In the genomic region with DNA sequence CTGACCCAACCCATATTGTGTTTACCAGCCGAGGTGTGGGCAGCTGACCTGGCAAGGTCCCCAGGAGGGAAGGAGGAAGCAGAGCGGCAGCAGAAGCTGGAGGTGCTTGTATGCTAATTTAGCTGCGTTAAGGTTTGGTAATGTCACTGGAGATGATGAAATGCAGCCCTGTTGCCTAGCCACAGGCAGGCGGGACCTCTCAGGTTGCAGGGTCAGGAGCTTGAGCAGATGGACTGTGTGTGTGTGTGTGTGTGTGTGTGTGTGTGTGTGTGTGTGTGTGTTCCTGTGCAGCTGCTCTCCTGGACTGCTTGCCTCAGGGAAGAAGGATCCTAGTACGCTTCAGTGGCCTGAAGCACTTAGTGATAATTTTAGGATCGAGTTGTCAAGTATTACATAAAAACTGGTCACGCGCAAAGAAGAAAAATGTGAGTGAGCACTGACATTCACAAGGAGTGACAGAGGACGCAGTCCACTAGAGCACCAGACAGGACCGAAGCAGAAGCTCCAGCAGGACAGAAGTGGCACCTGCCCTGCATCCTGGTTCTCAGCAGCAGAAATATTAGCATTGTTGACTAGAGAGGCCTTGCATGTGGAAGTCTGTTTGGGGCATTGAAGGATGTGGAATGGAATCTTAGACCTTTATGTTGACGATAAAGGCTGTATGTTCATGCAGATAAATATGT, we compare ENCODE assay signal across 7 mouse cellular contexts. TPM values are rescaled to one million over a fixed set of nuclear protein-coding genes. Genes with fewer than 3 reads are reported as not detected.
DNase-seq lines count a peak whose midpoint lies in the region; ATAC-seq and TF ChIP-seq lines count a peak whose summit lies in the region.

No protein-coding gene starts in this region.

- no peak for TF ChIP-seq EP300 in CH12.LX (IDR thresholded peaks at IDR 0.05; ENCODE audit: low read length)

- no peak overlapping the region for H3K4me2 ChIP-seq in CH12.LX (ENCODE audit: insufficient read depth, low read depth, poor library complexity, severe bottlenecking)
- H3K4me2 ChIP-seq in embryonic facial prominence, embryonic 14.5 days (ENCODE audit: low read depth, low read length): no peak overlapping the region
- H3K4me2 ChIP-seq in hindbrain, postnatal 0 days (ENCODE audit: low read depth, low read length): no peak overlapping the region
- no peak overlapping the region for H3K4me2 ChIP-seq in liver, embryonic 16.5 days (ENCODE audit: low read depth, low read length)
- H3K4me2 ChIP-seq in neural tube, embryonic 13.5 days: no peak overlapping the region

- H3K79me2 ChIP-seq in CH12.LX (replicated peaks; ENCODE audit: control insufficient read depth, extremely low read depth, insufficient read depth, poor library complexity, severe bottlenecking): no peaks in the 10 kb centered on the region

- in situ Hi-C loops in CH12.LX (cut with MboI; ENCODE audit: low pct_ligation_motif_present, low pct_unique_long_range_greater_than_20kb, low sequenced_read_pairs): no loop called here
- in situ Hi-C loops in Patski (cut with MboI; ENCODE audit: low pct_unique_long_range_greater_than_20kb): no loop called here

- H3K36me3 ChIP-seq in CH12.LX (replicated peaks in 1 of 2; ENCODE audit: control insufficient read depth in 1 of 2, insufficient read depth in 1 of 2, low read length in 1 of 2): no peaks in the 10 kb centered on the region
- H3K36me3 ChIP-seq in embryonic facial prominence, embryonic 14.5 days (ENCODE audit: control insufficient read depth, insufficient read depth, low read length): no peaks in the 10 kb centered on the region
- H3K36me3 ChIP-seq in hindbrain, postnatal 0 days (ENCODE audit: insufficient read depth, low read length): no peaks in the 10 kb centered on the region
- H3K36me3 ChIP-seq in liver, embryonic 16.5 days (ENCODE audit: control insufficient read depth, insufficient read depth): no peaks in the 10 kb centered on the region
- H3K36me3 ChIP-seq in neural tube, embryonic 13.5 days: no peaks in the 10 kb centered on the region

- no peak overlapping the region for H3K4me3 ChIP-seq in CH12.LX (replicated peaks in 1 of 3; ENCODE audit: low read depth in 2 of 3, low read length in 2 of 3, poor library complexity in 1 of 3)
- no peak overlapping the region for H3K4me3 ChIP-seq in embryonic facial prominence, embryonic 14.5 days (ENCODE audit: low read depth, low read length)
- H3K4me3 ChIP-seq in hindbrain, postnatal 0 days (ENCODE audit: low read length): no peak overlapping the region
- no peak overlapping the region for H3K4me3 ChIP-seq in liver, embryonic 16.5 days (ENCODE audit: low read depth, low read length)
- no peak overlapping the region for H3K4me3 ChIP-seq in neural tube, embryonic 13.5 days

- CTCF ChIA-PET in Patski (lab: Charles Lee): interaction anchor here (1.1 to 1.6 kb wide), 2 partner anchors 34 to 54 kb away, joined by 4 read pairs; no protein-coding TSS in a partner anchor

- WGBS in embryonic facial prominence, embryonic 14.5 days: 26% methylated on average over 11 of the region's 11 CpGs
- 35% methylated on average over 11 of the region's 11 CpGs for WGBS in hindbrain, postnatal 0 days
- WGBS in liver, embryonic 16.5 days (ENCODE audit: insufficient replicate concordance): 44% methylated on average over 11 of the region's 11 CpGs
- 38% methylated on average over 11 of the region's 11 CpGs for WGBS in neural tube, embryonic 13.5 days

- TF ChIP-seq POLR2A in CH12.LX (IDR thresholded peaks at IDR 0.05; ENCODE audit: low read depth, low read length): no peak

- POLR2A ChIA-PET in Patski (lab: Charles Lee): no interaction called here

- no peak overlapping the region for H3K27ac ChIP-seq in CH12.LX (ENCODE audit: insufficient read depth, low read depth)
- H3K27ac ChIP-seq in embryonic facial prominence, embryonic 14.5 days (replicated peaks; ENCODE audit: low read depth, low read length): peak overlapping the region; percentile 18
- peak overlapping the region; percentile 26; the same call in 1 of the 2 replicates for H3K27ac ChIP-seq in hindbrain, postnatal 0 days
- H3K27ac ChIP-seq in liver, embryonic 16.5 days (ENCODE audit: low read length): no peak overlapping the region
- H3K27ac ChIP-seq in neural tube, embryonic 13.5 days (replicated peaks): 0 out of 2 replicates have a peak overlapping the region, but pooled peaks have one; percentile 18

- dilution Hi-C loops in CH12.LX (cut with MboI; ENCODE audit: extremely low pct_ligation_motif_present, extremely low pct_unique_long_range_greater_than_20kb, low sequenced_read_pairs): no loop called here

- H3K9me3 ChIP-seq in CH12.LX (replicated peaks; ENCODE audit: low read length): peaks cover 64% of the 10 kb centered on the region
- H3K9me3 ChIP-seq in embryonic facial prominence, embryonic 14.5 days (ENCODE audit: control insufficient read depth, low read length): 0 out of 2 replicates have a peak, but pooled peaks cover 3% of the 10 kb centered on the region
- H3K9me3 ChIP-seq in hindbrain, postnatal 0 days (ENCODE audit: low read length): no peaks in the 10 kb centered on the region
- no peaks in the 10 kb centered on the region for H3K9me3 ChIP-seq in liver, embryonic 16.5 days (replicated peaks; ENCODE audit: control insufficient read depth, low read length)
- no peaks in the 10 kb centered on the region for H3K9me3 ChIP-seq in neural tube, embryonic 13.5 days

- no peak for TF ChIP-seq CTCF in CH12.LX (conservative IDR thresholded peaks at IDR 0.05 in 1 of 2, IDR thresholded peaks at IDR 0.05 in 1 of 2; ENCODE audit: low read depth in 2 of 2, low read length in 2 of 2)
- no peak for TF ChIP-seq CTCF in Patski (IDR thresholded peaks at IDR 0.05)
- no peak for TF ChIP-seq CTCF in hindbrain, postnatal 0 days (IDR thresholded peaks at IDR 0.05; ENCODE audit: low read depth)

- H3K4me1 ChIP-seq in CH12.LX (ENCODE audit: control insufficient read depth in 1 of 2, insufficient read depth in 2 of 2): no peaks in the 10 kb centered on the region
- H3K4me1 ChIP-seq in embryonic facial prominence, embryonic 14.5 days (ENCODE audit: control insufficient read depth, insufficient read depth, low read length): peaks cover 9% of the 10 kb centered on the region; the same call in 1 of the 2 replicates
- H3K4me1 ChIP-seq in hindbrain, postnatal 0 days (ENCODE audit: insufficient read depth, low read length): 0 out of 2 replicates have a peak, but pooled peaks cover 4% of the 10 kb centered on the region
- no peaks in the 10 kb centered on the region for H3K4me1 ChIP-seq in liver, embryonic 16.5 days (ENCODE audit: control insufficient read depth, low read depth, low read length)
- peaks cover 18% of the 10 kb centered on the region for H3K4me1 ChIP-seq in neural tube, embryonic 13.5 days (replicated peaks)

- ATAC-seq in Patski: peak; percentile 85
- ATAC-seq in embryonic facial prominence, embryonic 14.5 days (ENCODE audit: low read depth): peak; percentile 88
- ATAC-seq in hindbrain, postnatal 0 days: peak; percentile 86
- peak; percentile 70 for ATAC-seq in liver, embryonic 16.5 days (ENCODE audit: low read depth)
- peak; percentile 80; the same call in 1 of the 2 replicates for ATAC-seq in neural tube, embryonic 13.5 days (ENCODE audit: low read depth)

- H3K27me3 ChIP-seq in CH12.LX (replicated peaks) (no peaks in the 10 kb centered on the region), Patski (no peaks in the 10 kb centered on the region)
- no peaks in the 10 kb centered on the region for H3K27me3 ChIP-seq in embryonic facial prominence, embryonic 14.5 days (replicated peaks; ENCODE audit: control insufficient read depth, insufficient read depth, low read length)
- no peaks in the 10 kb centered on the region for H3K27me3 ChIP-seq in hindbrain, postnatal 0 days (ENCODE audit: insufficient read depth, low read length)
- H3K27me3 ChIP-seq in liver, embryonic 16.5 days (ENCODE audit: control insufficient read depth, insufficient read depth, low read depth, low read length): no peaks in the 10 kb centered on the region
- H3K27me3 ChIP-seq in neural tube, embryonic 13.5 days: no peaks in the 10 kb centered on the region

- H3K9ac ChIP-seq in CH12.LX (ENCODE audit: insufficient read depth, low read depth): no peak overlapping the region
- H3K9ac ChIP-seq in embryonic facial prominence, embryonic 14.5 days (ENCODE audit: low read depth, low read length): no peak overlapping the region
- no peak overlapping the region for H3K9ac ChIP-seq in hindbrain, postnatal 0 days (replicated peaks; ENCODE audit: low read length)
- H3K9ac ChIP-seq in liver, embryonic 16.5 days (ENCODE audit: low read depth, low read length): no peak overlapping the region
- H3K9ac ChIP-seq in neural tube, embryonic 13.5 days: no peak overlapping the region

- TF ChIP-seq RAD21 in CH12.LX (IDR thresholded peaks at IDR 0.05; ENCODE audit: low read depth, low read length): no peak

- DNase-seq in CH12.LX (ENCODE audit: extremely low read depth) (no peak), Patski (ENCODE audit: low read depth, low spot score) (peak; percentile 53)
- peak; percentile 83 for DNase-seq in embryonic facial prominence, embryonic 14.5 days (ENCODE audit: low spot score)
- peak; percentile 42 for DNase-seq in hindbrain, postnatal 0 days (ENCODE audit: low spot score)
- no peak for DNase-seq in frontal cortex, adult 2 months (ENCODE audit: extremely low spot score in 1 of 2, low spot score in 1 of 2)

RNA-seq across cellular contexts. Expression of a gene that starts 14.8 kb away (rescaled TPM):
- total RNA-seq in CH12.LX (2012; rRNA removed): not detected in 2 replicates
- total RNA-seq in CH12.LX (2014; rRNA removed): not detected in 2 replicates
- polyA plus RNA-seq in CH12.LX (2012; ENCODE audit: insufficient read length, low read depth): not detected in 2 replicates
- not detected for polyA plus RNA-seq in Patski (2021)
- 0.12 and 0.19 TPM in 2 replicates for polyA plus RNA-seq in embryonic facial prominence, embryonic 14.5 days (2014; fragmentation: Nextera tagmentation; extraction: Ambion mirVana)
- 0.54 and 0.73 TPM in 2 replicates for total RNA-seq in hindbrain, postnatal 0 days (2014; rRNA removed)
- 0.09 and 0.15 TPM in 2 replicates for polyA plus RNA-seq in hindbrain, postnatal 0 days (2015; fragmentation: Nextera tagmentation; extraction: Ambion mirVana)
- polyA plus RNA-seq in liver, embryonic 16.5 days (2015; fragmentation: Nextera tagmentation; extraction: Ambion mirVana): 0.04 and 0.05 TPM in 2 replicates
- 0.18 and 0.32 TPM in 2 replicates for polyA plus RNA-seq in neural tube, embryonic 13.5 days (2015; fragmentation: Nextera tagmentation; extraction: Ambion mirVana)
- 1.2 TPM in 2 replicates for polyA plus RNA-seq in frontal cortex, adult 2 months (2012; rRNA removed)

RNA-seq across cellular contexts. Expression of a gene that starts 27.3 kb away (rescaled TPM):
- 0.88 and 1.2 TPM in 2 replicates for total RNA-seq in CH12.LX (2012; rRNA removed)
- 2.1 and 2.4 TPM in 2 replicates for total RNA-seq in CH12.LX (2014; rRNA removed)
- polyA plus RNA-seq in CH12.LX (2012; ENCODE audit: insufficient read length, low read depth): 0.60 and 0.86 TPM in 2 replicates
- 5.1 TPM for polyA plus RNA-seq in Patski (2021)
- polyA plus RNA-seq in embryonic facial prominence, embryonic 14.5 days (2014; fragmentation: Nextera tagmentation; extraction: Ambion mirVana): 31.7 and 34.5 TPM in 2 replicates
- 9.3 and 10.8 TPM in 2 replicates for total RNA-seq in hindbrain, postnatal 0 days (2014; rRNA removed)
- polyA plus RNA-seq in hindbrain, postnatal 0 days (2015; fragmentation: Nextera tagmentation; extraction: Ambion mirVana): 18.1 and 19.1 TPM in 2 replicates
- 13.9 and 17.0 TPM in 2 replicates for polyA plus RNA-seq in liver, embryonic 16.5 days (2015; fragmentation: Nextera tagmentation; extraction: Ambion mirVana)
- polyA plus RNA-seq in neural tube, embryonic 13.5 days (2015; fragmentation: Nextera tagmentation; extraction: Ambion mirVana): 15.4 and 15.6 TPM in 2 replicates
- polyA plus RNA-seq in frontal cortex, adult 2 months (2012; rRNA removed): 12.2 and 12.9 TPM in 2 replicates

Comparison
In these comparisons a context has a peak if more than half of its experiments do, and no peak if none do; other contexts are left out.
1. DNase-seq: peak in Patski (single experiment), embryonic facial prominence, embryonic 14.5 days (single experiment) and hindbrain, postnatal 0 days (single experiment); none in CH12.LX (single experiment) and frontal cortex, adult 2 months (0 of 2).
2. H3K27ac ChIP-seq: peak in embryonic facial prominence, embryonic 14.5 days (single experiment), hindbrain, postnatal 0 days (single experiment) and neural tube, embryonic 13.5 days (single experiment); none in CH12.LX (single experiment) and liver, embryonic 16.5 days (single experiment).
3. Peak in every context shown above with its lines, with median percentiles within 50 percentile points of each other: ATAC-seq.